Mouse (Mus musculus): ENCODE results near the gene Bzw2. TPM values are rescaled to one million over a fixed set of nuclear protein-coding genes. Genes with fewer than 3 reads are reported as not detected.

Gene Bzw2
- polyA plus RNA-seq, 1 experiment from 2014 or later, result 157 TPM

DNA sequence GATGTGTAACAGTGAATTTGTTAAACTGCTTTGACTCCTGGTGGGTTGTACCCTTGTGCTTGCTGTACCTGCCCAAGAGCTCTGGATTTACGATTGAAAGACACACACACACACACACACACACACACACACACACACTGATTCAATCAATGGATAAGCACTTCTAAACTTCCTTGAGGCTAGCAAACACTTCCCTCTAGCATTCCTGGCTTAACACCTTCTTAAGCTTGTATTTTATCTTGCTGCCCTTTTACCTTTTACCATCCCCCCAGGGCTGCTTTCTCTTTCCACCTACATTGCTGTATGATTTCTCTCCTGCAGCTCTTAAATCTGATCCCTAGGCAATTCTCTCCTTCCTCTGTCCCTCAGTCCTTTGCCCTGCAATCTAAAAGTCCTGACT is 7.4 kb upstream of the Bzw2 start:
- Histone ChIP-seq H3K36me3 (ENCODE audit: control insufficient read depth, insufficient read depth, low read length) (no peaks in the 10 kb centered on the region; the same call in 1 of the 2 replicates), H3K9me3 (ENCODE audit: control insufficient read depth, low read length) (no peaks in the 10 kb centered on the region), H3K4me1 (replicated peaks; ENCODE audit: control insufficient read depth, insufficient read depth, low read length) (no peaks in the 10 kb centered on the region), H3K27me3 (ENCODE audit: control insufficient read depth, insufficient read depth, low read depth, low read length) (no peaks in the 10 kb centered on the region), H3K9ac (ENCODE audit: low read length) (no peak overlapping the region), H3K4me2 (ENCODE audit: low read depth, low read length) (no peak overlapping the region), H3K27ac (ENCODE audit: low read length) (0 out of 2 replicates have a peak overlapping the region, but pooled peaks have one; percentile 13), H3K4me3 (ENCODE audit: low read length) (no peak overlapping the region)
- 45% methylated on average over 1 of the region's 1 CpGs for WGBS
- no peak for ATAC-seq (ENCODE audit: low read depth)

DNA sequence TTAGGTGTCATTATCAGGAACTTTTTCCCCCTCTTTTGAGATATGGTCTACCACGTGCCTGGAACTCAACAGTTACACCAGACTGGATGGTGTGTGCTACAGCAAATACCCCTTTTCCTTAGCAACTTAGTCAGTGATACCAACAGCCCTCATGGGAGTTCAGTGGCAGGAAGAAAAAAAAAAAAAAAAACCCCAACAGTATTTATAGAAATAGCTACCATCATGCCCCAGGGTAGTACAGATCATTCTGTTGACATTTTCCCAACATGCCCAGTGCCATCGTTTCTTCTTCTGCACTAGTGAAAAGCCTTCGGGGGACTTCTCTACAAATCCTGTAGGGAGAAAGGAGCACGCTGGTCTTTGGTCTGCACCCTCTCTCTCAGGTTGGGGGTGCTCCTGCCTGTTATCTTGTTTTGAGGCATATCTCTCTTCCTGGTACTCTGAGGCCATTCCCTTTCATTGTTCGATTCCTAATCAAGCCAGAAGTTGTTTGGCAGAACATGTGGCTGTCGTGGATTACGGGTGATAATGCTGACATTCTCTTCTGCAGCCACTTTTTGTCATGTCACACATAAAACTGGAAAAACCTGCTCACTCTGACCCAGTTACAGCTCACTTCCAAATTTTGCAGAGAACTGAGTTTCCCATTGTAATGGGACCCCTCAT is 6.4 kb upstream of the Bzw2 start:
- no peaks in the 10 kb centered on the region; the same call in 1 of the 2 replicates for H3K36me3 ChIP-seq (ENCODE audit: control insufficient read depth, insufficient read depth, low read length)
- WGBS, result 53% methylated on average over 7 of the region's 7 CpGs
- no peaks in the 10 kb centered on the region for H3K27me3 ChIP-seq (ENCODE audit: control insufficient read depth, insufficient read depth, low read depth, low read length)
- no peak for ATAC-seq (ENCODE audit: low read depth)
- no peak overlapping the region for H3K4me3 ChIP-seq (ENCODE audit: low read length)
- H3K4me1 ChIP-seq (replicated peaks; ENCODE audit: control insufficient read depth, insufficient read depth, low read length), result no peaks in the 10 kb centered on the region
- no peak overlapping the region for H3K27ac ChIP-seq (ENCODE audit: low read length)
- H3K9me3 ChIP-seq (ENCODE audit: control insufficient read depth, low read length), result no peaks in the 10 kb centered on the region
- no peak overlapping the region for H3K4me2 ChIP-seq (ENCODE audit: low read depth, low read length)
- H3K9ac ChIP-seq (ENCODE audit: low read length), result no peak overlapping the region

DNA sequence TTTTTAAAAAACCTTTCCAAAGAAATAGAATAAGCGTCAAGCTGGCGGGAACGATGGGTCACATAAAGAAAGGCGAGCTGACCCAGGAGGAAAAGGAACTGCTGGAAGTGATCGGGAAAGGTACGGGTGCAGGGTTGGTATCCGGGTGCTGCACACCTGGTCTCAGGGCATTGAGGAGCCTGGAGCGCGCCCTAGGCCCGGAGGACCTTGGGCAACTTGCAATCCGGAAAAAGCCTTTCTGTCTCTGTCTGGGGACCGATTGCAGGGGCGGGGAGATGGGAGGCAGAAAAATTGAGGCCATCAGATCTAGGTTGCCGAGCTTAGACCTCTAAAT is 609 bp downstream of the Bzw2 start:
- no peaks in the 10 kb centered on the region for H3K27me3 ChIP-seq (ENCODE audit: control insufficient read depth, insufficient read depth, low read depth, low read length)
- peak overlapping the region; percentile 96 for H3K27ac ChIP-seq (ENCODE audit: low read length)
- no peaks in the 10 kb centered on the region for H3K36me3 ChIP-seq (ENCODE audit: control insufficient read depth, insufficient read depth, low read length)
- peaks cover 13% of the 10 kb centered on the region for H3K4me1 ChIP-seq (replicated peaks; ENCODE audit: control insufficient read depth, insufficient read depth, low read length)
- H3K9ac ChIP-seq (ENCODE audit: low read length), result peak overlapping the region; percentile 90
- WGBS, result 0% methylated on average over 14 of the region's 14 CpGs
- peak overlapping the region; percentile 85 for H3K4me2 ChIP-seq (ENCODE audit: low read depth, low read length)
- peak overlapping the region; percentile 93 for H3K4me3 ChIP-seq (ENCODE audit: low read length)
- no peaks in the 10 kb centered on the region for H3K9me3 ChIP-seq (ENCODE audit: control insufficient read depth, low read length)
- ATAC-seq (ENCODE audit: low read depth), result peak; percentile 49

DNA sequence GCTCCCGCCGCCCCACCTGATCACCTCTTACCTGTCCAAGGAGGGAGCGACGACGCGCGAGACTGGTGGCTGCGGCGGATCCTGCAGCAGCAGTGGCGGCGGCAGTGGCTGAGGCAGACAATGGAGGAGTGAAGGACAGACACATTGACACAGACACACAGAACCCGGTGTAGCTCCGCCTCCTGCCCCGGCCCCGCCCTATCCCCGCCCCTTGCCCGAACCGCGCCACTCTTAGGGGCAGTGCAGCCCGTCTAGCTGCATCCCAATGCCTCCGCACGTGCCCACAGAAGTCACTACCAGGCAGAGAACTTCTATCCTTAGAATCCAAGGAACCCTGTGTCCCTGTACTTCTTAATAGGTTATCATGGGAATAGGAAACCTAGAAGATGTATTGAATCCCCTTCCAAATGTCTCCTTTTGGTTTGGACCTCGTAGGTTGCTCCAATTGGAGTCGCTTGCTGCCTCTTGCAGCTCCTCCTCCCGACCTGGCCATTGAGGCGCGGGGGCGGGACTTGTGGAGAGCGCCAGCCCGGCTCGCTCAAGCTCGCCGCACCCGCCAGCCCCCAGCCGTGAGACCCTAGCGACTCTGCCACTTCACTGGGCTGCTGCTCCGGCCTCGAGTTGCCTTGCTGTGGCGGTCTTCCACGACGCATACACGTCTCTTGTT is 1.1 kb downstream of the Bzw2 start, which contains the start of gene Ankmy2:
TSS of gene Ankmy2 (plus strand) at position 478 of the 667 bp plus-strand sequence.
- ATAC-seq (ENCODE audit: low read depth), result peak; percentile 97
- Histone ChIP-seq H3K36me3 (ENCODE audit: control insufficient read depth, insufficient read depth, low read length) (no peaks in the 10 kb centered on the region), H3K4me1 (replicated peaks; ENCODE audit: control insufficient read depth, insufficient read depth, low read length) (peaks cover 13% of the 10 kb centered on the region), H3K27me3 (ENCODE audit: control insufficient read depth, insufficient read depth, low read depth, low read length) (no peaks in the 10 kb centered on the region), H3K9ac (ENCODE audit: low read length) (peak within 1 kb of the TSS; percentile 90), H3K9me3 (ENCODE audit: control insufficient read depth, low read length) (no peaks in the 10 kb centered on the region), H3K4me3 (ENCODE audit: low read length) (peak within 1 kb of the TSS; percentile 93), H3K27ac (ENCODE audit: low read length) (peak within 1 kb of the TSS; percentile 96), H3K4me2 (ENCODE audit: low read depth, low read length) (peak within 1 kb of the TSS; percentile 85)
- WGBS, result under 1% methylated on average over 38 of the region's 42 CpGs

DNA sequence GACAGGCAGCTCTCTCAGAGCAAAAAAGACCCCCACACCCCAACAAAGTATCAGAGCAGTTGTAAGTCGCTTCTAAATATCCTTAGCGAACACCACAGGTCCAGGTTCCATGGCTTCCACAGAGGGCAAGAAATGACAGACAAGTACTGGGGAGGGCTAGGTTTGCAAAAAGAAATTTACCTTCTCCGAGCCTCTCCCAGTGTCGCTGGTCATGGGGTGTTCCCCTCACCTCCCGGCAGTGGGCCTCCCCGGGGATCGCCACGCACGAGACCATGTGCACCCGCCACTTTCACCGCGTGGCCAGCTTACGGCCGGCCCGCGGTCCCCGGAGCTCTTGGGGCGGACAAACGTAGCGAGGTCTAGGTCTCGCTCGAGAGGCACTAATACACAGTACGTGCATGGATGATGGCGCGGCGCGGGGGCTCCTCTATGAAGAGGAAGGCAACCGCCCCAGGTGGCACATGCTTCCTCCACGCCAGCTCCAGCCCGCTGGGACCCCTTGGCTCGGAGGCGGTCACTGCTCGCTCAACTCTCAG is 1.7 kb downstream of the Bzw2 start:
- peak; percentile 44 for ATAC-seq (ENCODE audit: low read depth)
- H3K4me1 ChIP-seq (replicated peaks; ENCODE audit: control insufficient read depth, insufficient read depth, low read length), result peaks cover 13% of the 10 kb centered on the region
- peak overlapping the region; percentile 90 for H3K9ac ChIP-seq (ENCODE audit: low read length)
- H3K36me3 ChIP-seq (ENCODE audit: control insufficient read depth, insufficient read depth, low read length), result no peaks in the 10 kb centered on the region
- H3K4me3 ChIP-seq (ENCODE audit: low read length), result peak overlapping the region; percentile 93
- no peaks in the 10 kb centered on the region for H3K27me3 ChIP-seq (ENCODE audit: control insufficient read depth, insufficient read depth, low read depth, low read length)
- H3K27ac ChIP-seq (ENCODE audit: low read length), result peak overlapping the region; percentile 96
- WGBS, result under 1% methylated on average over 32 of the region's 33 CpGs
- no peaks in the 10 kb centered on the region for H3K9me3 ChIP-seq (ENCODE audit: control insufficient read depth, low read length)
- H3K4me2 ChIP-seq (ENCODE audit: low read depth, low read length), result peak overlapping the region; percentile 85

DNA sequence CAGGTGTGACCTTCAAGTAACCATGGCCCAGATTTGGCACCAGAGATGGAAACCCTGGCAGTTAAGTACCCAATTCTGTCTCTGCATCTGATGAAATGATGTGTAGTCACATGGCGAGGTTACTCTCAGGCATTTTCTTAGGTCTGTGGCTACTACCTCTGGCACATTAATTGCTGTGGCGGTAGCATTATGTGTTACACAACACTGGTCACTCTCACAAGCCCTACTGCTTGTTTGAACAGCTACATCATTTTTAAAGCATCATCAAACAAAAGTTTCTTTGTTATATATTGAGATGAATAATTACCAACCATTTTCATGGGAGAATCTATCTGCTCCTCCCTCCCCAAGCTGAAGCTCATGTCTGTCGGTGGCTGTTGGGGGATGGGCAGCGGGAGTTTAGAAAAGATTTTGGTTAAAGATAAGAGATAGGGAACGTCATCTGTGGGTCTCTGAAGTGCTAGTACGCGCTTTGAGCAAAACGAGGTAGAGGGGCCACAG is 2.7 kb downstream of the Bzw2 start:
- Histone ChIP-seq H3K27me3 (ENCODE audit: control insufficient read depth, insufficient read depth, low read depth, low read length) (no peaks in the 10 kb centered on the region), H3K4me1 (replicated peaks; ENCODE audit: control insufficient read depth, insufficient read depth, low read length) (peaks cover 15% of the 10 kb centered on the region), H3K36me3 (ENCODE audit: control insufficient read depth, insufficient read depth, low read length) (no peaks in the 10 kb centered on the region), H3K9ac (ENCODE audit: low read length) (peak overlapping the region; percentile 90), H3K27ac (ENCODE audit: low read length) (no peak overlapping the region), H3K4me2 (ENCODE audit: low read depth, low read length) (peak overlapping the region; percentile 85), H3K9me3 (ENCODE audit: control insufficient read depth, low read length) (no peaks in the 10 kb centered on the region), H3K4me3 (ENCODE audit: low read length) (peak overlapping the region; percentile 93)
- ATAC-seq (ENCODE audit: low read depth), result no peak
- WGBS, result 7% methylated on average over 8 of the region's 8 CpGs

DNA sequence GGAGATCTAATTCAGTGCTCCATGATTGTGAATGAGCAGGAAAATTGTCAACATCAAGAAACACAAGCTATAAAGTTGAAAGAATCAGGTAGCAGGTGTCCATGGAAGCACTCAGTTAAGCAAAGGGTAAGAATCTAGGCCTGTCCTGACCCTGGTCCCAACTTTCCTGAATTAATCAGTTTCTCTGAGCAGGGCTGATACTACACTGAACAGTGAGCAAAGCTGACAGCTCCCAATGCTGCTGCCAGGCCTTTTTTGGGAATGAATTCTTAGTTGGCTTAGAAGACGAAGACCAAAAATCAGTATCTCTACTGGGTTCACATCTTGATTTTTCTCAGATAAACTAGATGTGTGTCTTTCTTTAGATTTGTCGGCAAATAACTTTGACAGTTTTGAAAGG is 7.1 kb downstream of the Bzw2 start:
- Histone ChIP-seq H3K36me3 (ENCODE audit: control insufficient read depth, insufficient read depth, low read length) (peaks cover 2% of the 10 kb centered on the region; the same call in 1 of the 2 replicates), H3K4me1 (replicated peaks; ENCODE audit: control insufficient read depth, insufficient read depth, low read length) (peaks cover 9% of the 10 kb centered on the region), H3K4me3 (ENCODE audit: low read length) (no peak overlapping the region), H3K9ac (ENCODE audit: low read length) (no peak overlapping the region), H3K27ac (ENCODE audit: low read length) (no peak overlapping the region), H3K9me3 (ENCODE audit: control insufficient read depth, low read length) (no peaks in the 10 kb centered on the region; the same call in 1 of the 2 replicates), H3K27me3 (ENCODE audit: control insufficient read depth, insufficient read depth, low read depth, low read length) (no peaks in the 10 kb centered on the region), H3K4me2 (ENCODE audit: low read depth, low read length) (no peak overlapping the region)
- ATAC-seq (ENCODE audit: low read depth), result no peak
- 82% methylated on average over 2 of the region's 2 CpGs for whole genome bisulfite sequencing

DNA sequence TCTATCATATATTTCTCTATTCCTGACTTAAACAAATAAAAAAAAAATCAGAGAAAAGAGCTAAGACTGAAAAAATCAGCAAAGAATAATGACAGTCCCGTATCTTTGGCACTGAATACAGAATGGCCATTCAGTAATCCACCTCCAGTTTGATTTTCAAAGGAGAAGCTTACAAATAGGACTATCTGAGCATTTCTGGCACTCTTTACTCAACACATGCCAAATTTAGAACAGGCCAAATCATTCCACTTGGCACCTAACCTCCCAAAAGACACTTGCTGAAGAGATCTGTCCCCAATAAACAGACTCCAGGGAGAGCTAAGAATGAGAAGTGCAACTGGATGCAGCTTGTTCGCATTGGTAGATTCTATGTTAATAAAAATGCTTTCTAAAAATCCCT is 7.6 kb downstream of the Bzw2 start:
- H3K4me1 ChIP-seq (replicated peaks; ENCODE audit: control insufficient read depth, insufficient read depth, low read length), result peaks cover 6% of the 10 kb centered on the region
- no peaks in the 10 kb centered on the region; the same call in 1 of the 2 replicates for H3K9me3 ChIP-seq (ENCODE audit: control insufficient read depth, low read length)
- peaks cover 2% of the 10 kb centered on the region; the same call in 1 of the 2 replicates for H3K36me3 ChIP-seq (ENCODE audit: control insufficient read depth, insufficient read depth, low read length)
- no peak overlapping the region for H3K4me2 ChIP-seq (ENCODE audit: low read depth, low read length)
- no peak overlapping the region for H3K4me3 ChIP-seq (ENCODE audit: low read length)
- no peaks in the 10 kb centered on the region for H3K27me3 ChIP-seq (ENCODE audit: control insufficient read depth, insufficient read depth, low read depth, low read length)
- no peak overlapping the region for H3K27ac ChIP-seq (ENCODE audit: low read length)
- no peak overlapping the region for H3K9ac ChIP-seq (ENCODE audit: low read length)
- 75% methylated on average over 2 of the region's 2 CpGs for WGBS
- no peak for ATAC-seq (ENCODE audit: low read depth)
